10 mouse cellular contexts compared by ENCODE assay signal in genomic region chr2:134528122-134528810, GRCm38 (mm10). TPM values are rescaled to one million over a fixed set of nuclear protein-coding genes. Genes with fewer than 3 reads are reported as not detected.
DNase-seq lines count a peak whose midpoint lies in the region; ATAC-seq and TF ChIP-seq lines count a peak whose summit lies in the region.
"Had no signal": no experiment of that assay in that cellular context is flagged by ENCODE, and none has a peak within 500 bp of the region (broad histone marks: within the 10 kb centered on the region; RNA-seq: fewer than 3 reads in every experiment).

No protein-coding gene starts in this region.

- no peak for TF ChIP-seq POLR2A in bone marrow macrophage, adult 2 months (IDR thresholded peaks at IDR 0.05; ENCODE audit: borderline replicate concordance, low read depth, low read length)

- H3K9me3 ChIP-seq in forebrain, embryonic 16.5 days (ENCODE audit: control insufficient read depth, low read length) = no peaks in the 10 kb centered on the region
- no peaks in the 10 kb centered on the region for H3K9me3 ChIP-seq in midbrain, embryonic 12.5 days

- 59% methylated on average over 7 of the region's 7 CpGs for WGBS in forebrain, embryonic 16.5 days
- 77% methylated on average over 7 of the region's 7 CpGs for WGBS in midbrain, embryonic 12.5 days

- H3K27ac ChIP-seq in bone marrow macrophage, adult 2 months (ENCODE audit: insufficient read depth, low read depth, low read length) = no peak overlapping the region
- H3K27ac ChIP-seq in forebrain, embryonic 16.5 days (ENCODE audit: low read length) = no peak overlapping the region
- no peak overlapping the region for H3K27ac ChIP-seq in midbrain, embryonic 12.5 days (replicated peaks)

- peak; percentile 14 for DNase-seq in heart, postnatal 4 days
- no peak for DNase-seq in heart, adult 9 months (ENCODE audit: low spot score in 2 of 2)
- no peak for DNase-seq in ovary, postnatal 14 days (ENCODE audit: low spot score)
- DNase-seq in adrenal gland, postnatal 14 days = no peak
- no peak for DNase-seq in right cerebral cortex, postnatal 36 days (ENCODE audit: low spot score in 2 of 2)

- no peaks in the 10 kb centered on the region for H3K36me3 ChIP-seq in forebrain, embryonic 16.5 days (ENCODE audit: control insufficient read depth, insufficient read depth)
- H3K36me3 ChIP-seq in midbrain, embryonic 12.5 days = no peaks in the 10 kb centered on the region

- peak; percentile 58; the same call in 1 of the 2 replicates for ATAC-seq in forebrain, embryonic 16.5 days
- 0 out of 2 replicates have a peak, but pooled peaks have one; percentile 30 for ATAC-seq in midbrain, embryonic 12.5 days (ENCODE audit: low FRiP score, low read depth)

- H3K4me2 ChIP-seq in forebrain, embryonic 16.5 days (ENCODE audit: low read length) = no peak overlapping the region
- H3K4me2 ChIP-seq in midbrain, embryonic 12.5 days (replicated peaks) = no peak overlapping the region

- peak overlapping the region; percentile 23 for H3K4me3 ChIP-seq in bone marrow macrophage, adult 2 months (ENCODE audit: insufficient read depth, low read length)
- H3K4me3 ChIP-seq in forebrain, embryonic 16.5 days (replicated peaks; ENCODE audit: low read length) = no peak overlapping the region
- H3K4me3 ChIP-seq in midbrain, embryonic 12.5 days = no peak overlapping the region

- H3K9ac ChIP-seq in forebrain, embryonic 16.5 days (replicated peaks; ENCODE audit: low read depth, low read length) = peak overlapping the region; percentile 9; the same call in 1 of the 2 replicates
- H3K9ac ChIP-seq in midbrain, embryonic 12.5 days (replicated peaks) = no peak overlapping the region

- TF ChIP-seq CTCF in bone marrow macrophage, adult 2 months (IDR thresholded peaks at IDR 0.05; ENCODE audit: low read depth, low read length) = no peak

- no peaks in the 10 kb centered on the region for H3K27me3 ChIP-seq in forebrain, embryonic 16.5 days (replicated peaks; ENCODE audit: control insufficient read depth, insufficient read depth, low read length)
- no peaks in the 10 kb centered on the region for H3K27me3 ChIP-seq in midbrain, embryonic 12.5 days

- H3K4me1 ChIP-seq in bone marrow macrophage, adult 2 months (ENCODE audit: control insufficient read depth, insufficient read depth, low read length) = no peaks in the 10 kb centered on the region; the same call in 1 of the 2 replicates
- peaks cover 8% of the 10 kb centered on the region for H3K4me1 ChIP-seq in forebrain, embryonic 16.5 days (replicated peaks; ENCODE audit: control insufficient read depth, insufficient read depth, low read length)
- H3K4me1 ChIP-seq in midbrain, embryonic 12.5 days = no peaks in the 10 kb centered on the region

RNA-seq across cellular contexts. Expression of gene Hao1, which starts 25.9 kb away (rescaled TPM):
- not detected for total RNA-seq in heart, postnatal 4 days (2021)
- not detected in 2 replicates for polyA plus RNA-seq in bone marrow macrophage, adult 2 months (2012; ENCODE audit: insufficient read depth, insufficient read length, missing spikeins)
- not detected in 2 replicates for polyA plus RNA-seq in forebrain, embryonic 16.5 days (2015; fragmentation: Nextera tagmentation; extraction: Ambion mirVana)
- polyA plus RNA-seq in midbrain, embryonic 12.5 days (2016; fragmentation: Nextera tagmentation; extraction: Ambion mirVana) = not detected in 2 replicates
- 1.5 and 22.1 TPM in 2 replicates for total RNA-seq in adrenal gland, postnatal 14 days (2021)
- total RNA-seq: left cerebral cortex, postnatal 25 days had no signal
- polyA plus RNA-seq: small intestine, adult 2 months had no signal
